Mouse (Mus musculus) mouse trophoblast stem cell (cell line): ENCODE results near the gene Stim1.

Experiments
- in situ Hi-C, 2 experiments: fragments of 300-500 bp; cut with MseI, MboI; formaldehyde crosslinking; loops; 2 replicates in 1 of 2; 3 replicates in 1 of 2; pipeline ENCODE4 v1.15.1; 2025

Stim1 gene

DNA sequence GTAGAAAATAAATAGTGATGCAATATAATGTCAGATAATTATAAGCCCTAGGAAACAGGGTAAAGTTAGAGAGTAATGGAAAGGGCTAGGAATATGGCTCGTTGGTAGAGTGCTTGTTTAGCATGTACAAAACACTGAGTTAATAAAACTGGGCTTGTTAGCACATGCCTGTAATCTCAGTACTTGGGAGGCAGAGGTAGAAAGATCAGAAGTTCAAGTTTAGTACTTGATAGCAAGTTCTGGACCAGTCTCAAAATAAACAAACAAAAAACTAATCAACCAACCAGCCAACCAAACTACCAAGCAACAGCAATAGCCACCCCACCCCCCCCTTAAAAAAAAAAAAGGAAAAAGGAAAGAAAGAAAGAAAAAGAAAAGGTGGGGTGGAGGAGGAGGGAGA, 33.2 kb downstream of the Stim1 start:
- in situ Hi-C loops = no loop called here

DNA sequence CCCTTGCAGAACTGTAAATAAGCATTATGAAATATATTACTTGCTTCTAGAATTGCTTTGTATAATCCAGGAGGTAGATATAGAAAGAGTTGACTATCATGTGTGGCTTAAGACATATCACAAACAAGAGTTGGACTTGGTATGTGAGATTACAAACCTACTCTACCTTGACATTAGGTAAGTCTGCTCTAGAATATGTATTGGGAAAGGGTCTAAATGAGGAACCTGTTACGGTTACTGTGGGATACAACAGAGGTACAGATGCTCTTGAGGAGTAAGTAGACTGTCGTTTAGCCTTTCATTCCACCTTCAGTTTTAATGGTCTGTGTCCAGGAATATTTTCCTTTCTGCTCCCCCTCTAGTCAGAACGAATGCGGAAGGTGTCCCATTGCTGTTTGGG, 34.9 kb downstream of the Stim1 start:
- in situ Hi-C loops = no loop called here

DNA sequence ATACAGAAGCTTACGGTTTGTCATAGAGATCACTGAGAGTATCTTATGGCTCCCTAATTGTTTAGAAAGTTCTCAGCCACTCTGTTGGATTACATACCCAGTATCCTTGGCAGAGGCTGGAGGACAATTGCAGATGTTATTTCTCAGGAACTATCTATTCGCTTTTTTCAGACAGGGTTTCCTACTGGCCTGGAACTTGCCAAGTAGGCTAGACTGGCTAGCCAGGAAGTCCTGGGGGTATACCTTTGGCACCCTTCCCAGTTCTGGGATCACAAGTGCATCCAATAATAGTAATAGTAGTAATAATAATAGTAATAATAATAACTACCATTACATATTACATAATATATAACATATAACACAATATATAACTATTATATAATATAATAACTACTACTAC, 38.0 kb downstream of the Stim1 start:
- in situ Hi-C loops = no loop called here

DNA sequence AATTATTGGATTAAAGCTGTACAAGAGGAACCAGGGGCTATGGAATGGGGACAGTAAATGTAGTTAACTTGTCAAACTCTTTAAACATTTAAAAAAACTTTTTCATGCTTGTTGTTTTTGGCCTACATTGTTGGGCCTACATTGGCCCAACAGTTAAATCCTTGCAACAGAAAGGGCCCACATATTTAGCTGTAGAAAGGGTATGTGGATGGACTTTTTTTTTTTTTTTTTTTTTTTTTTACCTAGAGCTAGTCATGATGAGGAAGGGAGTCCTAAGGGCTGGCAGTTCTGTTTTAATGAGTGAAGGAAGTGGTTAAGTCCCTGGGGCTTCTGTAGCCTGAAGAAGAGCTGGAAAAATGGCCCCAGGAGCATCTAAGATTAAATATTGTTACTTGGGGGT, 42.7 kb downstream of the Stim1 start:
- in situ Hi-C loops = no loop called here

DNA sequence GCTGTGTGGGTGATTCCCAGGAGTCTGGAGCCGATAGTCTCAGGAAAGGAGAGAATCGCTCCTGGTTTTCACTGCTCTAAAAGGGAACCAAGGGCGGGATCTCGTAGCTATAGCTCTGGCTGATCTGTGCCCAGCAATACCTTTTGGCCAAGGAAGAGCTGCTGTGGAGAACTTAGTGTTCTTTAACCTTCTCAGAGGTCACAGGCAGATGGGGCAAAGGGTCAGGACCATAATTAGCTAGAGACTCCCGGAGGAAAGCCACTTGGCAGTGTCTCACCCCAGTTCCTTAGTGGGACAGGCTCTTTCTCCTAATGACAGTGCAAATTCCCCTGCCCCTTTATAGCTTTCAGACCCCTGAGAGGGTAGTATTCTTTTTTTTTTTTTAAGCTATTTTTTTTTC, 43.2 kb downstream of the Stim1 start:
- in situ Hi-C loops = no loop called here

DNA sequence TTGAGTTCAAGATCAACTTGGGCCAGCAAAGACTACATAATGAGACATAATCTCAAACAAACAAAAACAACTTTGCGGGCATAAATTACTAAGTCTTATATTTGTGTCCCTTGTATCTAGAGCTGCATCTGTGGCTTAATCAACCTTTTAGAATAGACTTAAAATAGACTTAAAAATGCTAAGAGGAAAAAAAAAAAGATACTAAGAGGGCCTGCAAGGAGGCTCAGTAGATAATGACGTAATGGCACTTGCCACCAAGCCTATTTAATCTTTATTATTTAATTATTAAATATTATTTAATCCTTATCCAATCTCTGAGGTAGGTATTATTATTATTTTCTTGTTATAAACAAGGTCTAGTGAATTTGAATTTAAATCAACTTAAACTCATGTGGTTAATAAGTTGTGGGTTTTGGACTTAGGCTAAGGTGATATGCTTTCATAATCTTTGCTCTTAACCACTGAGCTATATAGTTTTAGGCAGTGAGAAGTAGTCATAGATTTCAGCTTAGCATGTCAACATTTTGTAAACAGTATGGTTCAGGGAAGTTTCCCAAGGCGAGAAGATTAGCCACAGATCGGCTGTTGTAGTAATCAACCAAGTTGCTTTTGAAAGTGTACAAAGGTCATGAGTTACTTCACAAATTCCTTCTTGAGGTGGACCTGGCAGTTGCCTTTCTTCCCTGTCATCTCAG, 45.4 kb downstream of the Stim1 start:
- in situ Hi-C loops = no loop called here

DNA sequence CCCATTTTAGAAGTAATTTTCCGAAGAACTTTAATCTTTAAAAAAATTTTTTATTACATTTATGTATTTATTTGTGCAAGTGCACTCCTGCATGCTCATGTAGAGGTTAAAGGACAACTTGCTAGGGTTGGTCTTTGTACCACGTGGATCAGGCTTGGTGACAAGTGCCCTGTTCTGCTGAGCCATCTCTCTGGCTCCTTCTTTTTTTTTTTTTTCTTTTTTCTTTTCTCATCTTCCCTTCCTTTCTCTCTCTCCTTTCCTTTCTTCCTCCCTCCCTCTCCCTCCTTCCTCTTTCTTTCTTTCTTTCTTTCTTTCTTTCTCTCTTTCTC, 45.9 kb downstream of the Stim1 start:
- in situ Hi-C loops = no loop called here

DNA sequence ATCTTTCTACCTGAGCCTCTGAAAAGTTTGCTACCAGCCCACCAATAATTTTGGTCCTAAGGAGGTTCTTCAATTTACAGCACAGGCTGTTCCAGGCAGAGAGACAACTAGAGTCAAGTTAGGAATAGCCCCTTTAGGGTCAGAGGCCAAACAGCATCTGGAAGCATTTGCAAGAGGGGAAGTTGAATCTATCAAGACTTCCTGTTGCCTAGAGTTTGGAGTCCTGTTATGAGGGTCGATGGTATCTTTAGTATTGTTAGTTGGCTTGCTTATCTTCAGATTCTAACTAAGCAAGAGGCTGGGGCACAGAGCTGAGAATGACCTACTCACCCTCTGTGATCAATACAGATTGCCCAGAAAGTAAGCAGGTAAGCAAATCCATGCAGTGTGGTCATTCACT, 46.5 kb downstream of the Stim1 start:
- in situ Hi-C loops = no loop called here

DNA sequence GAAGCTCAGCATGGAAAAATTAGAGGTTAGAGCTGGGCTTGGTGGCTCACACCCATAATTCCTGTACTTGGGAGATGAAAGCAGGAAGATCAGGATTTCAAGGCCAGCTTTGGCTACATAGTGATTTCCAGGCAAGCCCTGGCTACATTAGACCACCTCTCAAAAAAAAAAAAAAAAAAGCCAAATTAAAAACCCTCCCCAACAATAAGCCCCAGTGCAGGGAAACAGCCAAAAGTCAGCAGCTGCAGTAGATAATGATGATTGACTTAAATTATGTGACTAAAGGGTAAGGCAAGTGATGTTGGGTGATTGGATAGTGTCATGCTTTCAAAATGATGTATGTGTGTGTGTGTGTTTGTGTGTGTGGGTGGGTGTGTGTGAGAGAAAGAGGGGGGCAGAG, 47.3 kb downstream of the Stim1 start:
- in situ Hi-C loops = no loop called here

DNA sequence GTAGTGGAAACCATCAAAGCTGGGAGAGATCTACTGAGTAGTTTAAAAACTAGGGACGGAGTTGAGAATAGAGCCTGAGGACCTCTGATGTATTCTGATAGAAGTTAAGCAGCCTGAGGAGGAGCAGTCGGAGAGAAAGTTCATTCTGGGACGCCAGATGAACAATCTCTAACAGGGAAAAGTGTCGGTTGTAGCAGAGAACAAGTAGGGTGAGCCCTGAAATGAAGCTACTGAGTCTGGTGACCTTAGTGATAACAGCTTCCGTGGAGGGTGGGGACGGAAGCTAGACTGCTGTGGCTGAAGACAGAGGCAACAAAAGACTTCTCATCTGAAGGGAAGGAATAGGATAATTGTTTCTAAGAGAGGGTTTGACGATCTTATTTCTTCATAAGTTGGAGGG, 47.8 kb downstream of the Stim1 start:
- in situ Hi-C loops = no loop called here

DNA sequence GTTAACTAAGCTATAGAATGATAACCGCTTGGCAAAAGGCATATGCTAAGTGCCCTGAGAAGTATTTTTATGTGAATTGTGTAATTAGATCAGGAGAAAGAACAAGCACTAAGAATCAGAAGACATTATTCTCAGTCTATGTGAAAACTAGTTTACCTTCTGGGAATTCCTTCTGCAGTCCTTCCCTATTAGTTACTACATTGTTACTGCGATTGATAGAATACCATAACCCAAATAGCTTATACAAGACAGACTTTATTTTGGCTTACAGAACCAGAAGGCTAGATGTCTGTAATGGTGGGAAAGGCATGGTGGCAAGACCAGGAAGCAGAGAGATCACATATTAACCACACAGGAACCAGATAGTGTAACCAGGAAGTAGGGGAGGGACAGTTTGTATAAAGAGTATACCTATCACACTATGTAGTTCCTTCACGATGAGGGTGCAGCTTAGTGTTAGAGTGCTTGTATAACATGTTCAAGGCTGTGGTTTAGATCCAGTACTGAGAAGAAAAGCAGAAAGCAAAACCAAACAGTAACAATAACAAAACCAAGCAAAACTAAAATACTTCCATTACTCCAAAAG, 50.1 kb downstream of the Stim1 start:
- in situ Hi-C loops = no loop called here

DNA sequence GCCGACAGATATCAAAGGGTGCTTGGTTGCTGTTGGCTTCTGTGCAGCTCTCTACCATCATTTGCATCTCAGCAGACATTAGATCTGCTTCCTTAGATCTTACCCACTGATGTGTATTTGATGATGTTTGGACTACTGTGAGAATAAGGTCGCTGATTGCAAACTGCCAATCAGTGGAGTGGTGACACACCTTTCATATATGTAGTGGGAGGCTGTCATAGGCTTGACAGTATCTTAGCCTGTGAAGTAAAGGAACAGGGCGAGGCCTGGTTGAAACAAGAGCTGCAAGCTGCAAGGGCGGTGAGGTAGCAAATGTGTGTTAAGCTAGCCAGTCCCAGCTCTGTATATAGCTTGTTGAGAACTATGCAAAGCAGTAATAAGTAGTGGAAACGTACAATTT, 54.5 kb downstream of the Stim1 start:
- in situ Hi-C loops = no loop called here

DNA sequence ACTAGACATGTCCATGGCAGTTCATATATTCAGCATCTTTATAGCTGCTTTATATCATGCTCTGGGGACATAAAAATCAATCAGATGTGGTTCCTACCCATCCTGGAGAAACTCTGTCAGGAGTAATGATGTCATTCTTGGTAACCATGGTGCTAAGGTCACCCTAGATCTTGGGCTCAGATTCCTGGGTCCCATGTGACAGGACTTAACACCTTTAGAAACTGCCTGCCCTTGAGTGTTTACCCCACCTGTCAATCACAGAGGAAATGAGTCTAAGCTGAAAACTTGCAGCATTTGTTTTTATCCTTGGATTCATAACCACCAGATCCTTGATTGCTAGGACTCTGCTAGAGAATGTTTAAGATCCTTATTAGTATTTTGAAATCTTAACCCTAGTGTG, 58.7 kb downstream of the Stim1 start:
- in situ Hi-C loops = no loop called here

DNA sequence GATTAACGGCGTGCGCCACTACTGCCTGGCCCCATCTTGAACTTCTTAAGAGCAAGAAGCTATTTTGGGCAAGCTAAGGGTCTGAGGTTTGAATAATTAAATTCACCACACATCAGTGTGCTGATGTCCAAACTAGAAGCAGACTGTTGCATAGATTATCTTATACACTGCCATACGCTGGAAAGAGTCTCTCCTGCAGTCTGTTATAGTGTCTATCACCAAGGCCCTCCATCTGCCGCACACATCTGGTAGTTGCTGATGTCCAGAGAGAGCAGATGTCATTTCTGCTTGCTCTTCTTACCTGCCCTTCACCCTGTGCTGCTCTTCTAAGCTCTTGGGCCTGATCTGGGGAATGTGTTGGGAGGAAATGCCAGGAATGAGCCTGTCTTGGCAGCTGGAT, 62.7 kb downstream of the Stim1 start:
- in situ Hi-C loops = no loop called here

DNA sequence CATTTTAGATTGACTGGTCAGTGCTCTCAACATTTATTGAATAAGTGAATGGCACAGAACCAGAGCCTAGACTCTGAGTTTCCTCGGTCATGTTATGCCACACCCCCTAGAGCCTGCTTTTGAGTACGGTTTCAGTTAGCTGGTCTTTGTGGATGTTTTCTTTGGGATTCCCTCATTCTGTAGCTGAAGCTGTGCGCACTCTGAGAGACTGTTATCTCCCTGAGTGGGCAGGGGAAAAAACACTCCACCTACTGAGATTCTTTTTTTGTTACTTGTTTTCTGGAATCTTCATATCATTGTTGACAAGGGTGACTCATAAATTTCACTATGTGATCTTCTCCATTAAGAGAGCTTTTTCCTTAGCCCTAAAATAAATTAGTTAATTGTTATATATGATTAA, 63.9 kb downstream of the Stim1 start:
- in situ Hi-C loops = no loop called here

DNA sequence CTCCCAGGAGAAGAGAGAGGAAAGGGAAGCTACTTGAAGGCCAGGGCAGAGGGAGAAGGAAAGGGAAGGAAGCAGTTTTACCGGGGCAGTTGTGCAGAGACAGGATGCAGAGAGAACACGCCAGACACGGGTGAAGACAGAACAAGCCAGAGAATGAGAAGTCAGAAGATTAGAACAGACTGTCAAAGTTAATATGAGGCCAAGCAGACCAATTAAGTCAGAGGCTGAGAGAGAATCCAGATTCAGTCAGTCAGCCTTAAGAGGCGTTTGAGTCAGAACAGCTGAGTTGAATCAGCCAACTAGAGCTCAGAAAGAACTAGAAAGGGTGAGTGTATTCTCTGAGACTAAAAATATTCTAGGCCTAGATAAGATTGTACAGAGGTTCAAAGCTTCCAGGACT, 66.1 kb downstream of the Stim1 start:
- in situ Hi-C loops = no loop called here

DNA sequence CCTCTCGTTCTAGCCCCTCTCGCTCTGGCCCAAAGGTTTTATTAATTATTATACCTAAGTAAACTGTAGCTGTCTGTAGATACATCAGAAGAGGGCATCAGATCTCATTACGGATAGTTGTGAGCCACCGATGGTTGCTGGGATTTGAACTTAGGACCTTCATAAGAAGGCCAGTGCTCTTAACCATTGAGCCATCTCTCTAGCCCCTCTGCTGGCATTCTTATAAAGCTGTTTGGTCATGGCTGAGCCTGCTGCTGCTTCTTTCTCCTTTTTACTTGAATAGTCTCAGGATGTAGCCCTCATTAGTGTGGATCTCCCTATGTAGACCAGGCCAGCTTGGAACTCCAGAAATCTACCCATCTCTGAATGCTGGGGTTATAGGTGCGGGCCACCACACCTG, 69.7 kb downstream of the Stim1 start:
- in situ Hi-C loops = no loop called here

DNA sequence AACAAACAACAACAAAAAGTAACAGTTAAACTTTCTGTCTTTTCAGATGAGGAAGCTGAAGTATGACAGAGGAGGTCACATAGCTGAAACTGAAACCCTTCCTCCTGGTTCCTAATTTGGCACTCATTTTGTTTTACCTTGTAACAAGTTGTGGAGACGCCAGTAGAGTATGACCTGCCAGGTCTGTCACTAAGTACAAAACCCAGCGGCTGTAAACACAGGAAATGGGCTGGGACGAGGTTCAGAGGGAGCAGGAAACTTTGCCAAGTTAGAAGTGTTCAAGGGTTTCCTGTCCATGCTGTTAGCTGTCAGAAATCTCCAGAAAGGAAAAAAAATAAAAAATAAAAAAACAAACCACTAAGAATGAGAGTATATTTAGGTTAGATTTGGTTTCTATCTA, 70.3 kb downstream of the Stim1 start:
- in situ Hi-C loops = no loop called here

DNA sequence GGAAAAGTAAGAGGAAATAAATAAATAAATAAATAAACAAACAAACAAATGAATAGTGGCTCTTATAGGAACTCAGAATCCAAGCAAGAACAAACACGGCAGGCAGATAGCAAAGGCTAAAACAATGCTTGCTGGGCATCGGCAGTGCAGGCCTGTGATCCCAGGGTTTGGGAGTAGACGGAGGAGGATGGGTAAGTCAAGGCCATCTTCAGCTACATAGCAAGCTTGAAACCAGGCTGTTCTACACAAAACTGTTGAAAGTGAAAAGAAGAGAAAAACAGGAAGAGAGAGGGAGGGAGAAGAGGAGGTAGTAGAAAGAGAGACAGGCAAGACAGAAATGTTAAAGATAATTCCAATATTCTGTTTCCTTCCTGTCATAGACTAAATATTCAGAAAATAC, 71.3 kb downstream of the Stim1 start:
- in situ Hi-C loops = no loop called here

DNA sequence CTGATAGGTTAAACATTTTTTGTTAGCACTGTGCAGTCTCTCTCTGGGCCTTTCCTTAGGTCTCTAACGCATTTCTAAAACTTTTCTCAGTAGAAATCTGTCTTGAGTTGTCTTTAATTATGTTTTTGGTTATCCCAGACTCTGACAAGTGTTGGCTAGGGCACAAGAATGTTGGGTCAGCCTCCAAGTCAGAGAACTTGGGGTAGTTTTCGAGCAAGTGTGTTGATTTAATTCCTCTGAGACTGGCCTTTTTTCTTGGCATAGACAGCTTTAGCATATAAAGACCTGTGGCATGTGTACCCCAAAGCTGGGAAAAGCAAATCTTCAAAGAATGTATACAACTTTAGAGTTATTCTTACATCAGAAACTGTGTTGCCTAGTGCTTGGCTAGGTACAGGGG, 78.3 kb downstream of the Stim1 start:
- in situ Hi-C loops = no loop called here

DNA sequence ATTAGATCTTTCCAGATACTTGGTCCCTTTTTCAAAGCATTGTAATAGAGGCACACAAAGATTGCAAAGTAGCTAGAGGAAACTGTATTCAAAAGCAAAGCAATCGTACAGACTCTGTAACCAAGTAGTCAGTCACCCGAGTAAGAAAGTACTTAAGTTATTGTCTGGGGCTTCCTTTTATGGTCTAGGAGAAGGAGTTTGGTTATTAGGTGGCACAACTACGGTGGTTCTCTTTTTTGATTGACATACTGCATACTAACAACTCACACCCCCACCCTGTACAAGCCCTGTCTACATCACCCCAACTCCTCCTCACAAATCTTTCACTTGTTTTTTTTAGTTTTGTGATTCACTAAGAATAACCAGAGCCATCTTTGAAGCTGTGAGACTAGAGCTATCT, 79.7 kb downstream of the Stim1 start:
- in situ Hi-C loops = no loop called here

DNA sequence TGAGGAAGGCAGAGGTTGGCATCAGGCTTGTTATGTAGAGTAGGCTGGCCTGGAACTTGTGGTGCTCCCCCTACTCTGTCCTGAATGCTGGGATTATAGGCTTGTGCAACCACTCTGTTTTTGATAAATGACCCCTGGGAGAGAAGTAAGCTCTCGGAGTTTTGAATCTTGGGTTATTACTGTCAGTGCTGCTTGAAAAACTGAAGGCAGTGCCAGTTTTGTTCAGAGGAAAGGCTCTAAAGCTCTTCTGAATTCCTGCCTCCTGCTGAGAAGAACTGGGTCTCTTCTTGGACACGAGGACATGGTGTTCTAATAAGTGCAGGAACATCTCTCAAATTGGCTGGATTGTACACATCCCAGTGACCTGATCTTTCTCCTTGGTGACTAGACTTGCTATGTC, 81.1 kb downstream of the Stim1 start:
- in situ Hi-C loops = no loop called here

DNA sequence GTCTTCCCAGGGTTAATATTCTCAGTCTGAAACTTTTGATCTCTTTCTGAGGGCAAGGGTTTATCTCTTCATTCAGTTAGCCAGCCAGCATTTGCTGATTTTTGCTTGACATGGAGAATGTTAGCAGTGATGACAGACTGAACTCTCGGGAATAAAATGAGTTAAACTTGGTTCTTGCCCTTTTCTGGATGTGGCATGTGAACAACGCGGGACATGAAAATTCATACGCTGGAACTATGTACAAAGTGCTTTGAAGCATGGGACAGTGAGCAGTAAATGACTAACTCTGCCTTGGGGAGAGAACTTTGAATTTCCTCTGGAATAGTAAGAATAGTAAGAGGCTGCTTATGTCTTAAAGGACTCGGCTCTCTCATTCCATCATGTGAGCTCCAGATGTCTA, 81.6 kb downstream of the Stim1 start:
- in situ Hi-C loops = no loop called here

DNA sequence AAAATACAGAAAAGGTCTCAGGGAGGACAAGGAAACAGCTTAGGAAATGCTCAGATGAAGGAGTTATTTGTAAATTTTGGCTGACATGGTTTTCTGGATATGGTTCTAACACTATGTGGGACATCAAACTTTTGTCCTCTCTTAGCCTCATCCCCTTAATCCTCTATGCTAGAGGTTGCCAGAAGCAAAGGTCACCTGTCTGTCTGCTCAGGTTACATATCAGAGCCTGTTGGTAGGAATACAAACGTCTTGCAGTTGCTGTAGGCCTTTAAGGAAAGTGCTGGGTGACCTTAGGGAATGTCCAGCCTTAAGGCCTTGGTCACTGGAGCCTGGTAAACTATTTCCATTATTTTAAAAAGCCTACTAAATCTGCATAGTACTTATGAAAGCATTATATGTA, 85.8 kb downstream of the Stim1 start:
- in situ Hi-C loops = no loop called here
